In the genomic region with DNA sequence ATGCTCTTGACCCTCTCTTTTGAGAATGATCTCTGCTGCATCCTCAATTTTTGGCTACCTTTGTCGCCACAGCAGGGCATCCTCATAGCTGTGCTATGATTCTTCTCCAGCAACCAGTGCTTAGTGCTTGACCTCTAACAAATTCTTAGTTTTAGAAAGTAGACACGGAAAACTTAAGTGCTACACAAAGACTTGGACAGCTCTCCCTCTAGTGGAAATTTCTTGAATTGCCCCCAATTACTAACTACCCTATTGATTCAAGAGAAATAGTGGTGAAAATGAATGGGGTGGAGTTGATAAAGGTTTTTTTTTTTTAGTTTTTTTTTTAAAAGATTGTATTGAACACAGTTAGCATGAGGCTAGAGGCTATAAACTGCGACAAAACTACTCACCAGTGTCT, we compare ENCODE assay signal across 8 mouse cellular contexts.
DNase-seq lines count a peak whose midpoint lies in the region.

No protein-coding gene starts in this region.

- DNase-seq in kidney, adult 18-20 months, result peak; percentile 2
- DNase-seq in kidney, postnatal 10 days, result no peak
- peak; percentile 4 for DNase-seq in ovary, postnatal 14 days (ENCODE audit: low spot score)
- DNase-seq in ovary, postnatal 36 days (ENCODE audit: low spot score), result no peak
- DNase-seq in embryo, embryonic 11.5 days (ENCODE audit: low read depth, low spot score), result peak; percentile 3
- DNase-seq in telencephalon, adult 2 months (ENCODE audit: low read depth, low spot score), result peak; percentile 16
- DNase-seq in lung, postnatal 14 days, result no peak
- no peak for DNase-seq in right cerebral cortex, postnatal 4 days

Comparison
In these comparisons a context has a peak if more than half of its experiments do, and no peak if none do; other contexts are left out.
1. DNase-seq: peak in kidney, adult 18-20 months (single experiment), ovary, postnatal 14 days (single experiment), embryo, embryonic 11.5 days (single experiment) and telencephalon, adult 2 months (single experiment); none in kidney, postnatal 10 days (single experiment), ovary, postnatal 36 days (single experiment), lung, postnatal 14 days (single experiment) and right cerebral cortex, postnatal 4 days (single experiment).